8 mouse cellular contexts compared by ENCODE assay signal in genomic region chr17:27056170-27056569, GRCm38 (mm10). TPM values are rescaled to one million over a fixed set of nuclear protein-coding genes. Genes with fewer than 3 reads are reported as not detected.
A peak's percentile ranks its signal among the peaks of the same experiment; 100 is the strongest.
DNase-seq lines count a peak whose midpoint lies in the region; ATAC-seq and TF ChIP-seq lines count a peak whose summit lies in the region.

No protein-coding gene starts in this region.

- H3K4me3 ChIP-seq in forebrain, embryonic 11.5 days (ENCODE audit: low read depth, low read length): no peak overlapping the region
- peak overlapping the region; percentile 64 for H3K4me3 ChIP-seq in limb, embryonic 13.5 days
- no peak overlapping the region for H3K4me3 ChIP-seq in midbrain, embryonic 14.5 days (replicated peaks; ENCODE audit: low read depth, low read length)
- peak overlapping the region; percentile 97 for H3K4me3 ChIP-seq in thymus, adult 2 months (ENCODE audit: control insufficient read depth, insufficient read depth, low read length)

- H3K9me3 ChIP-seq in forebrain, embryonic 11.5 days (ENCODE audit: control insufficient read depth, low read length): no peaks in the 10 kb centered on the region
- H3K9me3 ChIP-seq in limb, embryonic 13.5 days: no peaks in the 10 kb centered on the region
- no peaks in the 10 kb centered on the region for H3K9me3 ChIP-seq in midbrain, embryonic 14.5 days (ENCODE audit: control insufficient read depth, low read length)

- peak; percentile 37; the same call in 1 of the 2 replicates for TF ChIP-seq POLR2A in thymus, adult 2 months (IDR thresholded peaks at IDR 0.05; ENCODE audit: control insufficient read depth, extremely low read depth, insufficient read depth, low read length, poor library complexity)

- no peak overlapping the region for H3K27ac ChIP-seq in forebrain, embryonic 11.5 days (ENCODE audit: low read depth, low read length)
- H3K27ac ChIP-seq in limb, embryonic 13.5 days: peak overlapping the region; percentile 71
- H3K27ac ChIP-seq in midbrain, embryonic 14.5 days (replicated peaks; ENCODE audit: low read depth, low read length): no peak overlapping the region
- peak overlapping the region; percentile 77 for H3K27ac ChIP-seq in thymus, adult 2 months (ENCODE audit: control insufficient read depth, insufficient read depth, low read length)

- no peak for TF ChIP-seq CTCF in thymus, adult 2 months (IDR thresholded peaks at IDR 0.05; ENCODE audit: borderline replicate concordance, control insufficient read depth, extremely low read depth, insufficient read depth, low read length, poor library complexity)

- no peak overlapping the region for H3K9ac ChIP-seq in forebrain, embryonic 11.5 days (ENCODE audit: low read length)
- peak overlapping the region; percentile 76 for H3K9ac ChIP-seq in limb, embryonic 13.5 days
- H3K9ac ChIP-seq in midbrain, embryonic 14.5 days (replicated peaks; ENCODE audit: low read length): no peak overlapping the region

- peak overlapping the region; percentile 19; the same call in 1 of the 2 replicates for H3K4me2 ChIP-seq in forebrain, embryonic 11.5 days (ENCODE audit: low read depth, low read length, severe bottlenecking)
- H3K4me2 ChIP-seq in limb, embryonic 13.5 days (replicated peaks): peak overlapping the region; percentile 93
- peak overlapping the region; percentile 63 for H3K4me2 ChIP-seq in midbrain, embryonic 14.5 days (ENCODE audit: low read length)

- WGBS in forebrain, embryonic 11.5 days: under 1% methylated on average over 13 of the region's 13 CpGs
- under 1% methylated on average over 13 of the region's 13 CpGs for WGBS in limb, embryonic 13.5 days
- WGBS in midbrain, embryonic 14.5 days: 0% methylated on average over 13 of the region's 13 CpGs
- WGBS in thymus, adult 2 months: under 1% methylated on average over 13 of the region's 13 CpGs

- DNase-seq in A20 (ENCODE audit: low read depth, low spot score) (peak; percentile 94), ZHBTc4 (ENCODE audit: low read depth, low spot score) (peak; percentile 92)
- peak; percentile 72 for DNase-seq in forebrain, embryonic 11.5 days (ENCODE audit: low spot score)
- DNase-seq in midbrain, embryonic 14.5 days: peak; percentile 26
- DNase-seq in thymus, adult 2 months: peak; percentile 81
- no peak for DNase-seq in left cerebral cortex, adult 8-10 months (ENCODE audit: low spot score in 2 of 2)

- peaks cover 34% of the 10 kb centered on the region for H3K27me3 ChIP-seq in forebrain, embryonic 11.5 days (ENCODE audit: control insufficient read depth, insufficient read depth, low read length)
- peaks cover 7% of the 10 kb centered on the region; the same call in 1 of the 2 replicates for H3K27me3 ChIP-seq in limb, embryonic 13.5 days
- peaks cover 37% of the 10 kb centered on the region for H3K27me3 ChIP-seq in midbrain, embryonic 14.5 days (ENCODE audit: control insufficient read depth, insufficient read depth, low read length)
- H3K27me3 ChIP-seq in thymus, adult 2 months (ENCODE audit: control insufficient read depth, insufficient read depth, low read length): no peaks in the 10 kb centered on the region

- no peaks in the 10 kb centered on the region for H3K36me3 ChIP-seq in forebrain, embryonic 11.5 days (ENCODE audit: control insufficient read depth, insufficient read depth, low read length)
- H3K36me3 ChIP-seq in limb, embryonic 13.5 days: no peaks in the 10 kb centered on the region
- H3K36me3 ChIP-seq in midbrain, embryonic 14.5 days (ENCODE audit: control insufficient read depth, insufficient read depth, low read length): no peaks in the 10 kb centered on the region
- H3K36me3 ChIP-seq in thymus, adult 2 months (ENCODE audit: control insufficient read depth, insufficient read depth, low read length): no peaks in the 10 kb centered on the region

- ATAC-seq in forebrain, embryonic 11.5 days (replicated peaks; ENCODE audit: low FRiP score): no peak
- ATAC-seq in hematopoietic stem cell, adult 5-6 weeks (replicated peaks in 1 of 2; ENCODE audit: insufficient read depth in 1 of 2, low FRiP score in 2 of 2, low TSS enrichment in 1 of 2, low read depth in 1 of 2, poor library complexity in 2 of 2, severe bottlenecking in 2 of 2): peak; percentile 78 to 79
- ATAC-seq in limb, embryonic 13.5 days (ENCODE audit: low FRiP score, low read depth): peak; percentile 55
- no peak for ATAC-seq in midbrain, embryonic 14.5 days (ENCODE audit: low FRiP score, low TSS enrichment)

- peaks cover 9% of the 10 kb centered on the region for H3K4me1 ChIP-seq in forebrain, embryonic 11.5 days (replicated peaks; ENCODE audit: control insufficient read depth, insufficient read depth, low read length)
- peaks cover 47% of the 10 kb centered on the region for H3K4me1 ChIP-seq in limb, embryonic 13.5 days
- 0 out of 2 replicates have a peak, but pooled peaks cover 7% of the 10 kb centered on the region for H3K4me1 ChIP-seq in midbrain, embryonic 14.5 days (ENCODE audit: control insufficient read depth, insufficient read depth, low read length)
- H3K4me1 ChIP-seq in thymus, adult 2 months (replicated peaks; ENCODE audit: control insufficient read depth, insufficient read depth, low read length): peaks cover 39% of the 10 kb centered on the region

RNA-seq across cellular contexts. Expression of gene Itpr3, which starts 0.9 kb away (rescaled TPM):
- 1.7 and 2.2 TPM in 2 replicates for polyA plus RNA-seq in forebrain, embryonic 11.5 days (2014; fragmentation: Nextera tagmentation; extraction: Ambion mirVana)
- total RNA-seq in hematopoietic stem cell, adult 5-6 weeks (2017): 13.2 and 13.3 TPM in 2 replicates
- polyA plus RNA-seq in limb, embryonic 13.5 days (2015; fragmentation: Nextera tagmentation; extraction: Ambion mirVana): 3.1 and 3.3 TPM in 2 replicates
- 0.51 and 0.82 TPM in 2 replicates for polyA plus RNA-seq in midbrain, embryonic 14.5 days (2014; fragmentation: Nextera tagmentation; extraction: Ambion mirVana)
- 42.0 and 54.2 TPM in 2 replicates for polyA plus RNA-seq in thymus, adult 2 months (2012; rRNA removed)
- 1 to 10 TPM; 3.7 to 5.3 (median 3.8) TPM for total RNA-seq in left cerebral cortex, adult 8-10 months (2022)

RNA-seq across cellular contexts. Expression of gene Bak1, which starts 27.4 kb away (rescaled TPM):
- 6.6 and 7.6 TPM in 2 replicates for polyA plus RNA-seq in forebrain, embryonic 11.5 days (2014; fragmentation: Nextera tagmentation; extraction: Ambion mirVana)
- 31.1 and 42.1 TPM in 2 replicates for total RNA-seq in hematopoietic stem cell, adult 5-6 weeks (2017)
- 4.6 and 4.7 TPM in 2 replicates for polyA plus RNA-seq in limb, embryonic 13.5 days (2015; fragmentation: Nextera tagmentation; extraction: Ambion mirVana)
- polyA plus RNA-seq in midbrain, embryonic 14.5 days (2014; fragmentation: Nextera tagmentation; extraction: Ambion mirVana): 5.5 and 5.8 TPM in 2 replicates
- 118 and 131 TPM in 2 replicates for polyA plus RNA-seq in thymus, adult 2 months (2012; rRNA removed)
- 10 to 100 TPM; 12.8 to 17.7 (median 14.5) TPM for total RNA-seq in left cerebral cortex, adult 8-10 months (2022)

Comparison
In these comparisons a context has a peak if more than half of its experiments do, and no peak if none do; other contexts are left out.
1. DNase-seq: peak in A20 (single experiment), ZHBTc4 (single experiment), forebrain, embryonic 11.5 days (single experiment), midbrain, embryonic 14.5 days (single experiment) and thymus, adult 2 months (single experiment); none in left cerebral cortex, adult 8-10 months (0 of 2).
2. ATAC-seq: peak in hematopoietic stem cell, adult 5-6 weeks (2 of 2) and limb, embryonic 13.5 days (single experiment); none in forebrain, embryonic 11.5 days (single experiment) and midbrain, embryonic 14.5 days (single experiment).
3. H3K27ac ChIP-seq: peak in limb, embryonic 13.5 days (single experiment) and thymus, adult 2 months (single experiment); none in forebrain, embryonic 11.5 days (single experiment) and midbrain, embryonic 14.5 days (single experiment).
4. H3K4me2 ChIP-seq: peak in every context shown above with its lines; median percentile 93 in limb, embryonic 13.5 days; 63 in midbrain, embryonic 14.5 days; 19 in forebrain, embryonic 11.5 days.
5. H3K4me3 ChIP-seq: peak in limb, embryonic 13.5 days (single experiment) and thymus, adult 2 months (single experiment); none in forebrain, embryonic 11.5 days (single experiment) and midbrain, embryonic 14.5 days (single experiment).
6. RNA of gene Bak1, which starts 27.4 kb away (polyA plus RNA-seq): 118 to 131 TPM in thymus, adult 2 months; 6.6 to 7.6 TPM in forebrain, embryonic 11.5 days, 5.5 to 5.8 TPM in midbrain, embryonic 14.5 days and 4.6 to 4.7 TPM in limb, embryonic 13.5 days; every median in the first group is over 10 times any median in the second.